Mouse (Mus musculus): Measurements from ENCODE around the gene Cryge. TPM values are rescaled to one million over a fixed set of nuclear protein-coding genes. Genes with fewer than 3 reads are reported as not detected.

Cryge gene
- polyA plus RNA-seq, 1 experiment from 2014 or later = not detected

GRCm38 (mm10) chr1:65048781-65049180, 2.2 kb downstream of the Cryge start:
- DNase-seq (no peak), ATAC-seq (no peak)
- no peaks in the 10 kb centered on the region for H3K27me3 ChIP-seq (ENCODE audit: insufficient read depth, low read length)
- TF ChIP-seq EP300 (IDR thresholded peaks at IDR 0.05; ENCODE audit: low read depth) (no peak), CTCF (IDR thresholded peaks at IDR 0.05; ENCODE audit: low read depth) (no peak)
- H3K9me3 ChIP-seq (ENCODE audit: low read length) = no peaks in the 10 kb centered on the region
- H3K27ac ChIP-seq (ENCODE audit: low read depth) = no peak overlapping the region
- 59% methylated on average over 12 of the region's 12 CpGs for WGBS (ENCODE audit: insufficient replicate concordance)
- H3K4me1 ChIP-seq (ENCODE audit: insufficient read depth) = no peaks in the 10 kb centered on the region
- no peaks in the 10 kb centered on the region for H3K36me3 ChIP-seq (replicated peaks; ENCODE audit: insufficient read depth, low read length)
- H3K9ac ChIP-seq (replicated peaks) = no peak overlapping the region
- H3K4me2 ChIP-seq (ENCODE audit: low read depth, low read length) = no peak overlapping the region
- H3K4me3 ChIP-seq (ENCODE audit: low read depth, low read length) = no peak overlapping the region

DNA sequence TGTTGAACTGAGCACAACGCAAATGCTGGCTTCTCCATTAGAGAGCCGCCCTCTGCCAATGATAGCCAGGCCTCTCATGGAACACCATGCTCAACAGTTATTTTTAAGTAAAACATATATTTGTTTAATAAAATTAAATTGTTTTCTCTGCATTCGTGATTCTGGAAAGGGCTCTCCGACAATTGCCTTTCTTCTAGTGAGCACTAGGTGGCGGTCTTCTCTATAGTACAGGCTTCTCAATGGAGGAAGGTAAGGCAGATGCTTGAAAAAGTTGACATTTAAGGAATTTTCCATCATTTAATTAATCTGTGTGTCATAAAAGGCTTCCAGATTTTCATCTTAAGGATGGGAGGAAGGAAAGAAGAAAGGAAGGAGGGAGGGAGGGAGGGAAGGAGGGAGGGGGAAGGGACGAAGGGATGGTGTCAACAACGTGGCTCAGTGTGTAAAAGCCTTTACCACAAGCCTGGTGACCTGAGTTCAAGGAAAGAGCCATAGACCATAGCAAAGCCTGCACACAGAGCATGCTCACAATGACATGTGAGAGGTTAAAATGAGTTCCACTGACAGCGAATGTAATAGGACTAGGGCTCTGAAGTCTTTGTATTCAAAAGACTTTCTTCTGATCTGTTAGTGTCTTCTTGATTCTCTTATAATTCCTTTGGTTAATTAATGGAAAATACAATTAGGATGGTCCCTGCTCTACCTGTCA, 4.4 kb downstream of the Cryge start:
- Histone ChIP-seq H3K27ac (ENCODE audit: low read depth) (no peak overlapping the region), H3K9ac (replicated peaks) (no peak overlapping the region), H3K27me3 (ENCODE audit: insufficient read depth, low read length) (no peaks in the 10 kb centered on the region), H3K4me2 (ENCODE audit: low read depth, low read length) (no peak overlapping the region), H3K4me3 (ENCODE audit: low read depth, low read length) (no peak overlapping the region), H3K9me3 (ENCODE audit: low read length) (no peaks in the 10 kb centered on the region), H3K4me1 (ENCODE audit: insufficient read depth) (no peaks in the 10 kb centered on the region), H3K36me3 (replicated peaks; ENCODE audit: insufficient read depth, low read length) (no peaks in the 10 kb centered on the region)
- no peak for DNase-seq
- no peak for ATAC-seq
- TF ChIP-seq CTCF (IDR thresholded peaks at IDR 0.05; ENCODE audit: low read depth) (peak; percentile 71), EP300 (IDR thresholded peaks at IDR 0.05; ENCODE audit: low read depth) (no peak)
- WGBS (ENCODE audit: insufficient replicate concordance) = 30% methylated on average over 8 of the region's 8 CpGs

GRCm38 (mm10) chr1:65043433-65043832, 7.5 kb downstream of the Cryge start:
- 66% methylated on average over 2 of the region's 2 CpGs for WGBS (ENCODE audit: insufficient replicate concordance)
- H3K27ac ChIP-seq (ENCODE audit: low read depth) = no peak overlapping the region
- TF ChIP-seq EP300 (IDR thresholded peaks at IDR 0.05; ENCODE audit: low read depth) = no peak
- TF ChIP-seq CTCF (IDR thresholded peaks at IDR 0.05; ENCODE audit: low read depth) = no peak
- H3K27me3 ChIP-seq (ENCODE audit: insufficient read depth, low read length) = no peaks in the 10 kb centered on the region
- H3K9me3 ChIP-seq (ENCODE audit: low read length) = no peaks in the 10 kb centered on the region
- no peak overlapping the region for H3K9ac ChIP-seq (replicated peaks)
- DNase-seq (no peak), ATAC-seq (no peak)
- H3K4me2 ChIP-seq (ENCODE audit: low read depth, low read length) = no peak overlapping the region
- no peaks in the 10 kb centered on the region for H3K4me1 ChIP-seq (ENCODE audit: insufficient read depth)
- no peaks in the 10 kb centered on the region for H3K36me3 ChIP-seq (replicated peaks; ENCODE audit: insufficient read depth, low read length)
- H3K4me3 ChIP-seq (ENCODE audit: low read depth, low read length) = no peak overlapping the region

DNA sequence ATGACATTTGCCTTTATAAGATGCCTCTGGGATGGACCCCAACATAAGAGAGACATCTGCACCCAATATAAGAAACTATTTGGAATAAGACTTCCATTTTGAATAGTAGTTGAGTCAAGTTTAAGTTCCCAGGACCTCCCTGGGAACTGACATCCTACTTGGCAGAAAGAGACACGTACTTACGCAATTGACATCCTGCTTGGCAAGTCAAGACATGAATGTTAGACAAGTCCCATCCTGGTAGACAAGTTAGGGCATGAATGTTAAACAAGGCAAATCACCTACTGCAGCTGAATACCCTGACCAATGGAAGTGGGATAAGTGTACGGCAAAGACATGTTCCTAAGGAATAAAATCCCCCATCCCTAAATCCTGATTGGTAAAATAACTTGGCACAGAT, 9.1 kb downstream of the Cryge start:
- H3K36me3 ChIP-seq (replicated peaks; ENCODE audit: insufficient read depth, low read length) = no peaks in the 10 kb centered on the region
- 85% methylated on average over 3 of the region's 3 CpGs for WGBS (ENCODE audit: insufficient replicate concordance)
- no peak for DNase-seq
- H3K9me3 ChIP-seq (ENCODE audit: low read length) = no peaks in the 10 kb centered on the region
- no peak overlapping the region for H3K4me2 ChIP-seq (ENCODE audit: low read depth, low read length)
- H3K27ac ChIP-seq (ENCODE audit: low read depth) = no peak overlapping the region
- no peak for TF ChIP-seq CTCF (IDR thresholded peaks at IDR 0.05; ENCODE audit: low read depth)
- TF ChIP-seq EP300 (IDR thresholded peaks at IDR 0.05; ENCODE audit: low read depth) = no peak
- ATAC-seq = no peak
- no peaks in the 10 kb centered on the region for H3K4me1 ChIP-seq (ENCODE audit: insufficient read depth)
- H3K4me3 ChIP-seq (ENCODE audit: low read depth, low read length) = no peak overlapping the region
- no peaks in the 10 kb centered on the region for H3K27me3 ChIP-seq (ENCODE audit: insufficient read depth, low read length)
- no peak overlapping the region for H3K9ac ChIP-seq (replicated peaks)

GRCm38 (mm10) chr1:65040806-65041205, 10.1 kb downstream of the Cryge start:
- no peaks in the 10 kb centered on the region for H3K36me3 ChIP-seq (replicated peaks; ENCODE audit: insufficient read depth, low read length)
- H3K27ac ChIP-seq (ENCODE audit: low read depth) = no peak overlapping the region
- H3K9ac ChIP-seq (replicated peaks) = no peak overlapping the region
- no peak for DNase-seq
- H3K27me3 ChIP-seq (ENCODE audit: insufficient read depth, low read length) = no peaks in the 10 kb centered on the region
- no peak for ATAC-seq
- no peak overlapping the region for H3K4me2 ChIP-seq (ENCODE audit: low read depth, low read length)
- H3K4me1 ChIP-seq (ENCODE audit: insufficient read depth) = no peaks in the 10 kb centered on the region
- H3K4me3 ChIP-seq (ENCODE audit: low read depth, low read length) = no peak overlapping the region
- TF ChIP-seq CTCF (IDR thresholded peaks at IDR 0.05; ENCODE audit: low read depth) (no peak), EP300 (IDR thresholded peaks at IDR 0.05; ENCODE audit: low read depth) (no peak)
- no peaks in the 10 kb centered on the region for H3K9me3 ChIP-seq (ENCODE audit: low read length)
- 65% methylated on average over 6 of the region's 6 CpGs for WGBS (ENCODE audit: insufficient replicate concordance)

- ATAC-seq = no peak
- H3K9me3 ChIP-seq (ENCODE audit: low read length) = no peaks in the 10 kb centered on the region
- WGBS (ENCODE audit: insufficient replicate concordance) = 69% methylated on average over 3 of the region's 3 CpGs
Observed at GRCm38 (mm10) chr1:65039679-65040078, 11.3 kb downstream of the Cryge start.

More at GRCm38 (mm10) chr1:65039679-65040078, 11.3 kb downstream of the Cryge start:
- DNase-seq = no peak
- Histone ChIP-seq H3K27me3 (ENCODE audit: insufficient read depth, low read length) (no peaks in the 10 kb centered on the region), H3K9ac (replicated peaks) (no peak overlapping the region), H3K36me3 (replicated peaks; ENCODE audit: insufficient read depth, low read length) (no peaks in the 10 kb centered on the region), H3K27ac (ENCODE audit: low read depth) (no peak overlapping the region), H3K4me1 (ENCODE audit: insufficient read depth) (no peaks in the 10 kb centered on the region), H3K4me3 (ENCODE audit: low read depth, low read length) (no peak overlapping the region), H3K4me2 (ENCODE audit: low read depth, low read length) (no peak overlapping the region)
- TF ChIP-seq CTCF (IDR thresholded peaks at IDR 0.05; ENCODE audit: low read depth) (no peak), EP300 (IDR thresholded peaks at IDR 0.05; ENCODE audit: low read depth) (no peak)
